Mouse (Mus musculus): ENCODE results near the gene Tecrl.

The Tecrl gene

GRCm38 (mm10) chr5:83354846-83355561 is at the start of gene Tecrl:
Gene Tecrl, minus strand, starts transcription at chr5:83355195.
- no peak for DNase-seq

- no peak for DNase-seq
These were observed 30.0 kb upstream of the Tecrl start for GRCm38 (mm10) chr5:83385021-83385420.

GRCm38 (mm10) chr5:83351615-83352014 is 3.4 kb downstream of the Tecrl start:
- no peak for DNase-seq

GRCm38 (mm10) chr5:83339144-83339543 is 15.9 kb downstream of the Tecrl start:
- DNase-seq = no peak

- no peak for DNase-seq
These were observed 87.7 kb downstream of the Tecrl start for GRCm38 (mm10) chr5:83267148-83267776.

GRCm38 (mm10) chr5:83260059-83260458 is 94.9 kb downstream of the Tecrl start:
- no peak for DNase-seq

GRCm38 (mm10) chr5:83254141-83254540 is 100.9 kb downstream of the Tecrl start:
- no peak for DNase-seq

GRCm38 (mm10) chr5:83238848-83239452 is 116.0 kb downstream of the Tecrl start:
- DNase-seq = no peak

All from cerebellum, adult 9-11 months (tissue).